Mouse (Mus musculus) gastrocnemius, postnatal 4 days (tissue): ENCODE data around the gene Cxcr2. TPM values are rescaled to one million over a fixed set of nuclear protein-coding genes. Genes with fewer than 3 reads are reported as not detected.

ENCODE experiments used
- DNase-seq, 2 experiments: peaks; one replicate each; pipeline ENCODE4 v3.0.0; 2021 to 2022; ENCODE audit warnings: low spot score in 2 of 2, mixed read lengths in 2 of 2
- long read RNA-seq, 2 experiments: library from polyadenylated mRNA; stranded (forward); transcript quantifications; one replicate each; pipeline ENCODE4 v2.0.0; 2021
- total RNA-seq, 2 experiments: library from RNA; stranded (reverse); gene quantifications; 2 replicates each; pipeline ENCODE4 v1.2.3; 2021

Gene Cxcr2
- under 1 TPM in 1 of 2 experiments, not detected in 1; 0.08 TPM for total RNA-seq
- long read RNA-seq, experiment 1 = 0 reads
- long read RNA-seq, experiment 2 = 0 reads

GRCm38 (mm10) chr1:74153461-74154184 lies at the start of gene Cxcr2:
Gene Cxcr2 (plus strand): TSS chr1:74153989.
- DNase-seq = no peak

DNA sequence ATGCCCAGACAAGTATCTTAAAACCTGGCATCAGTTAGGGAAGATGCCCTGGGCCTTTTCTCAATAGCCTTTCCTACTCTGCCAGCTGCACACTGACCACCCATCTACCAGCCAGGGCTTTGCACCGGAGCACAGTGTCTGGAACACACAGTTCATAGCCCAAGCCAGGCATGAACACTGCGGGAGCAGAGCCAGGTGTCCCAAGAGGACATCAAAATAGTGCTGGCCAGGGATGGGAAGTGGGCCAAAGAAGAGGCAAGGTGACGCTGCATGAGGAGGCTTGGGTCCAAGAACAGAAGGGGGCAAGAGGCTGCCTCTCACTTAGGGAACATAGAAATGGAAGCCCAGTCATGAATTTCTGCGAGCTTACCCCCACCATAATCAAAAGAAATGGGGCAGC lies 48.1 kb upstream of the Cxcr2 start:
- no peak for DNase-seq

- no peak for DNase-seq
These were observed 47.6 kb upstream of the Cxcr2 start for GRCm38 (mm10) chr1:74106214-74106613.

DNA sequence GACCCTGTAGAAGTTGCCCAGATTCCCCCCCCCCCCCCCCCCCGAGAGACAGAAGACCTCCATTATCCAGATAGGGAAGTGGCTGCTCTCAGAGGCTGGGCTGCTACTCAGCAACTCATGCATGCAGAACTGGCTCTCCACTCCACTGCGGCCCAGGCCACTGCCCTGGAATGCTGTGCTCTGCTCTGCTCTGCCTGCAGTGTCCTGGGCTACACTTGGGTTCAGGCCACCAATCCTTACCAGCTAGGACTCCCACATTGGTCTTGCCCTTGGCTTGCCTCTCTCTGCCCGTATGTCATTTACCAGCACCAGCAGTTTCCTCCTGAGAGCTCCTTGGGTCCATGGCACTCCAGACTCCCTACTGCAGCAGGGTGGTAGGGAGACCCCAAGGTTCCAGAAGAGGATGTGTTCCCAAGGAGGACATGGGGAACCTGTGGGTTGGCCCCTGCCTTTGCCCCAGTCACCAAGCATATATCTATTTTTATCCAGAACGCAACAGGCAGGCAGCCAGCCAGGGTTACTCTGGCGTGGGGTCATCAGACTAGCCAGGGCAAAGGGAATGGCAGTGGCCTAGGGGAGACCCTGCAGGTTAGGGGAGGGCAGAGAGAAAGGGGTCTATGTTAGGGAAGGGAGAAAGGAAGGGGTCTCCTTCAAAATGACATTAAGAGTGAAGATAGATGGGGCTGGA lies 45.7 kb upstream of the Cxcr2 start:
- no peak for DNase-seq

- DNase-seq = no peak
These were observed 44.1 kb upstream of the Cxcr2 start for GRCm38 (mm10) chr1:74109670-74110069.

GRCm38 (mm10) chr1:74110932-74111695 lies 42.7 kb upstream of the Cxcr2 start:
- DNase-seq = no peak

GRCm38 (mm10) chr1:74111696-74112030 lies 42.1 kb upstream of the Cxcr2 start:
- DNase-seq = no peak

- no peak for DNase-seq
These were observed 40.7 kb upstream of the Cxcr2 start for GRCm38 (mm10) chr1:74113071-74113470.

DNA sequence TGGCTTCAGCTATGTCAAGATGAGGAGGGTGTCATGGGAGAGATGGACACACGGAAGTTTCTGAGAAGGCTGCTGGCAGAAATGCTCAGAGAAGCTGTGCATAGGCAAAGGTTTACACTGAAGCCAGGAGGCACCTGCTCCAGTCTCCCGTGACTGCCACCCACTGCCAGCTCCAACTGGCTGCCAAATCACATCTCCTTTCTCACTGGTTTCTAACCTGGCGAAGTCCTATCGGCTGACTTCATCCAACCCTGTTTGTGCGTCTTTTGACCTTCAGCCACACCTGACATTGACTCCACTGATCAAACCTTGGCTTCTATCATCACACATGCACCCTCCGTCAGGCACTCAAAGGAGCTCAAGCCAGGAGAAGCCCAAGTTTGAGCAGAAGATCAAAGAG lies 35.9 kb upstream of the Cxcr2 start:
- DNase-seq = no peak

DNA sequence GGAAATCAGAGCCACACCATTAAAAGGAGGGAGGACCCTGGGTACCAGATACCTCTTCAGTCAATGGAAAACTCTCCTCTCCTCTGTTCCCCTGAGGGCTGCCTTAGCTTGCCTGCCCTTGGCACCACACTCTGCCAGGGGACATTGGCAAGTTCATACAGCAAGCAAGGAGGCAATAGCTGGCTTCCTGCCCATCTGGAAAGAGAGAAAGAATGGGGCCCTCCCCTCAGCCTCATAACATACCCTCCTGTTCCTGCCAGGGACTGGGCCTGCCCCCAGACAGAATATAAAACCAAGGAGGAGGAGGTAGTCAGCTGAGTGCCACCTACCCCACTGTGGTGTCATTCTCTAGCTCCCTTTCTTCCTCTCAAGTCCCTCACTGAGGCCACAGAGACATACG lies 34.7 kb upstream of the Cxcr2 start:
- no peak for DNase-seq

DNA sequence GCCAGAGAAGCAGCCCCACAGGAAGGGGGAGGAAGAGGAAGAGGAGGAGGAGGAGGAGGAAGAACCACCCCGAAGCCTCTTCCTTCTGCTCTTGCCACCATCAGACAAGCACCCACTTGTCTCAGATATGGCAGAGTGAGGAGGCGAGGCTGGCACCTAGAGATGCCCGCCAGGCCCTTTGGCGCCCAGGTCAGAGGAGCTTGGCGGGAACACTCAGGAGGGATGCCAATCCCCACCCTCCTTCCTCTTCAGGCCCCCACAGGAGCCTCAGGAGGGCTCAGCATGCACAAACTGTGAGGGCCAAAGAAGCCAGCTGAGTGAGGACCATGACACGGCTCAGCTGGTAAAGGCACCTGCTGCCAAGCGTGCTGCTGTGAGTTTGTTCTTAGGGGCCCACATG lies 32.7 kb upstream of the Cxcr2 start:
- DNase-seq = no peak

DNA sequence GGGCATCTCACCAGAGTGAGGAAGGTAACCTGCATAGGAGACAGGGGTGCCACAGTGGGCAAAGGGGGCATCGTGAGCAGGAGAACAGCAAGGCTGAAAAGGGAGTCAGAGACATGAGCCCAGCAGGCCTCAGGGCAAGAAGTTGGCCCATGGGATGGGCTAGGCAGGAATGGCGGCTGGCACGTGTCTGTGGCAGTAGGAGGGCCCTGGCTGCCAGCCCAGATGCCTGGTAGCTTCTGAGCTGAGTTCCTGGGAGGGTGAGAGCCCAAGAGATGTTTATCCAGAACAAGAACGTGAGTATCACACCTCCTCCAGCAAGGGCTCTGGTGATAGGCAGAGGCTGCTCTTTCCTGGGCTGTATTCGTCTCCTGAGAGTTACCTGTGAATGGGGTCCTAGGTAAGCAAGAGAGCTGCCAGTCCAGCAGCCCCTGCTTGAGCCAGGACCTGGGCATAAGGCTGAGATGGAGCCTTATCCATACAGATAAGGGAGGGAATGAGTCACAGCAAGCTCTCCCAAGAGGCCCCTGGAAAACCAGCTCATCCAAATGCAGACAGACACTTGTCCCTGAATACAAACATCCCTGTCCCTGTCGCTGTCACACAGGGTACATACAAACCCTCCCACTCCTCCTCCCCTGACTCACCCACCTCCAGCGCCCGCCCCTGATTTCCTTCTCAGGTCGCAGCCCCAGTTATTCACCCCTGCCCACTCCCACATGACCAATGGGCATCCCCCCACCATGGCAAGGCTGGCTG lies 31.8 kb upstream of the Cxcr2 start:
- peak in 1 of 2 experiments; percentile 44 for DNase-seq

DNA sequence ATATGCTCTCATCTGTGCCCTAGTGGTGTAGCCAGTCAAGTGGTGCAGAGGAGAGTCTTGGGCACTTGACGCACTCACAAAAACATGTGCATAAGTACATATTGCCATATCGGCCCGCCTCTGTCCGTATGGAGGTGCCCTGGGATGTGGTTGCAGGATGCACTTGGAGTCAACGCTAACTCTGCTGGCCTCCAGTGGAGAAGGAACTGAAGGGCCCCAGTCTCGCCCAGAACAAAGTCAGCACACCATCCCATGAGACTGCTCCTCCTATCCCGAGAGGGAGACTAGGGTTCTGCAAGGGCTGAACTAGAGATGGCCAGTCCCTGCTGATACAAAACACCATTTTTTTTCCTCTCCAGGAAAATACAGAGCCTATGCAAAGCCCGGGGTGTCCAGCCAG lies 30.6 kb upstream of the Cxcr2 start:
- no peak for DNase-seq

GRCm38 (mm10) chr1:74124021-74124981 lies 29.5 kb upstream of the Cxcr2 start, which contains the start of gene Tns1:
Gene Tns1 (minus strand): TSS chr1:74124449.
- DNase-seq = peak; percentile 62 to 63

- DNase-seq = peak; percentile 42 to 67
These were observed 28.7 kb upstream of the Cxcr2 start, which contains the start of gene Rufy4 for GRCm38 (mm10) chr1:74124991-74125552. Gene Rufy4 (plus strand): TSS chr1:74125541.

DNA sequence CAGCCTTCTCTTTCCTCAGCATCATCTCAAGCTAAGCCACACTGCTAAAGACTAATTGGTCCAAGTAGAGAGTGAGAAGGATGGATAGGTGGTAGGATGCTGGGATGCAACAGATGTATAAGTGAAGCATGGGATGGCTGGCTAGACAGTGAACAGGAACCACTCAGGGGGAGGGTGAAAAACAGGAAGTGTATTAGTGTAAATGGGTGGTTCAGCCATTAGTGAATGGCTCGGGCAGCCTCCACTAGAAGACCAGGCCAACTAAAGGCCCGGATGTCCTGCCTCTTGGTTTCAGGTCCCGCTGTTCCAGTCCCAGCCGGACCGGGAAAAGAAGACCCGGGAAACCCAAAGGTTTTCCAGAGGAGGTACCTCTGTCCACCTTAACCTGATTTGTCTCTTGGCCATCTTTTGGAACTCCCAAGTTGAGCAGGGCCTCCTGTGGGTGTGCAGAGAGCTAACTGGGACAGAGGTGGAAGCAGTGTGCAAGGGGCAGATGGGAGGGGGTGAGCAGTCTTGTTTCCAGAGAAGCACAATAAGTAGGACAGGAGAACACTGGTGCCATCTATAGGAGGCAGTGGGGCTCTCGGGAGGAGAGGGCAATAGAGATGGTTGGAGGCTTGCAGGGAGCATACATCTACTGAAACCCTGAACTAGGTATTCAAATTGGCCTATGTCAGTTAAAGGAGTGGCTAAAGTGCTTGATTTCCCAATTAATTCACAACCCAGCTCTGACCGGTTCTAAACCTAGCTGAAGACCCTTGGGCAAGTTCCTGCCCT lies 22.7 kb upstream of the Cxcr2 start:
- DNase-seq = no peak

DNA sequence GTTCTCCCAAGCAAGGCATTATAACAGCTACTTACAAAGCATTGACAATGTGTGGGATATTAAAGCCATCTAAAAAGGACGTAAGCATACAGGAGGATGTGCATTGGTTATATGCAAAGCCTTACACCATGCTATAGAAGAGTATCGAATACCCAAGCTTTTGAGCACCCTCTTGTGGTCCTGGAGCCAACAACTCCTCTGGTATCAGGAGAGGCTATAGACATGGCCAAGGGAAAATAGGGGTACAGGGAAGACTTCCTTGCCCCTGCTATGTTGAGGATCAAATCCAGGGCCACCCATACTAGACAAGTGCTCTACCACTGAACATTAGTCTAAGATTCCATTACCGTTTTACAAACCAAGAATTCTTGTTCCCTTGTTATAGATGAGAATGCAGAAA lies 21.8 kb upstream of the Cxcr2 start:
- no peak for DNase-seq

- no peak for DNase-seq
These were observed 19.8 kb upstream of the Cxcr2 start for GRCm38 (mm10) chr1:74133954-74134353.
